Mouse (Mus musculus): Measurements from ENCODE around the gene Zfhx3. TPM values are rescaled to one million over a fixed set of nuclear protein-coding genes. Genes with fewer than 3 reads are reported as not detected.

Zfhx3 gene
- total and polyA plus RNA-seq, 2 experiments from 2014 or later, result 14.9 to 15.3 TPM

DNA sequence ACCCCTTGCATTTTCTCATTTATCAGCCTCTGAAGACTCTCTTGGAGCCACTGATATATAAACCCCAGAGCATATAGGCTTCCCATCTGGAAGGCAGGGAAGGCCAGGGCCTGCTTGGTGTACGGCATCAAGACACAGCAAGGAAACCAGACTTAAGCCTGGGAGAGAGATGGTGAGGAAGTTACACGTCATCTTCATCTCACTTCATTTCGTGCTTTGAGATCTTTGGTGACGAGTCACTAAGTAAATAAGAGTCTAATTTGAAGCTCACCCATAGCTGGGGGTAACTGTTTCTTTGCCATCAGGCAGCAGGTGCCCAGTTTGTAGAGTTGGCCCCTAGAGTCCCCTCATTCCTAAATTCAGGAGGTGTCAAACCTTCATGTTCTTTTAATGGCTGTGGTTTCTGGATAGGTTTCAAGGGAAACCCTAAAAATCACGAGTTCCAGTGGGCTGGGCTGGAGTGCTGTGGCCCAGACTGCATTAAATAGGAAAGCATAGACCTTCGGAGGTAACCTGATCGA is 773.9 kb downstream of the Zfhx3 start:
- WGBS, result 57% methylated on average over 7 of the region's 7 CpGs
- Histone ChIP-seq H3K4me2 (ENCODE audit: low read depth, low read length) (peak overlapping the region; percentile 94), H3K4me1 (ENCODE audit: insufficient read depth, low read length) (no peaks in the 10 kb centered on the region), H3K27me3 (ENCODE audit: insufficient read depth, low read length) (peaks cover 39% of the 10 kb centered on the region), H3K36me3 (ENCODE audit: insufficient read depth, low read length) (no peaks in the 10 kb centered on the region), H3K4me3 (ENCODE audit: low read length) (peak overlapping the region; percentile 54; the same call in 1 of the 2 replicates), H3K27ac (no peak overlapping the region), H3K9ac (replicated peaks; ENCODE audit: low read length) (no peak overlapping the region), H3K9me3 (ENCODE audit: low read length) (no peaks in the 10 kb centered on the region)
- DNase-seq (ENCODE audit: low spot score) (no peak), ATAC-seq (no peak)
- no peak for TF ChIP-seq CTCF (IDR thresholded peaks at IDR 0.05; ENCODE audit: low read depth)

GRCm38 (mm10) chr8:108717545-108717944 is 775.1 kb downstream of the Zfhx3 start:
- Histone ChIP-seq H3K4me2 (ENCODE audit: low read depth, low read length) (peak overlapping the region; percentile 94; the same call in 1 of the 2 replicates), H3K4me1 (ENCODE audit: insufficient read depth, low read length) (no peaks in the 10 kb centered on the region), H3K27ac (no peak overlapping the region), H3K36me3 (ENCODE audit: insufficient read depth, low read length) (no peaks in the 10 kb centered on the region), H3K27me3 (ENCODE audit: insufficient read depth, low read length) (peaks cover 29% of the 10 kb centered on the region), H3K9ac (replicated peaks; ENCODE audit: low read length) (no peak overlapping the region), H3K4me3 (ENCODE audit: low read length) (no peak overlapping the region), H3K9me3 (ENCODE audit: low read length) (no peaks in the 10 kb centered on the region)
- no peak for ATAC-seq
- TF ChIP-seq CTCF (IDR thresholded peaks at IDR 0.05; ENCODE audit: low read depth), result no peak
- whole genome bisulfite sequencing, result 39% methylated on average over 8 of the region's 8 CpGs
- DNase-seq (ENCODE audit: low spot score), result no peak

GRCm38 (mm10) chr8:108718031-108718430 is 775.6 kb downstream of the Zfhx3 start:
- Histone ChIP-seq H3K9ac (replicated peaks; ENCODE audit: low read length) (no peak overlapping the region), H3K27ac (0 out of 2 replicates have a peak overlapping the region, but pooled peaks have one; percentile 20), H3K27me3 (ENCODE audit: insufficient read depth, low read length) (peaks cover 24% of the 10 kb centered on the region), H3K4me1 (ENCODE audit: insufficient read depth, low read length) (0 out of 2 replicates have a peak, but pooled peaks cover 3% of the 10 kb centered on the region), H3K36me3 (ENCODE audit: insufficient read depth, low read length) (no peaks in the 10 kb centered on the region), H3K9me3 (ENCODE audit: low read length) (no peaks in the 10 kb centered on the region), H3K4me3 (ENCODE audit: low read length) (peak overlapping the region; percentile 16; the same call in 1 of the 2 replicates), H3K4me2 (ENCODE audit: low read depth, low read length) (peak overlapping the region; percentile 38)
- no peak for TF ChIP-seq CTCF (IDR thresholded peaks at IDR 0.05; ENCODE audit: low read depth)
- 40% methylated on average over 6 of the region's 6 CpGs for WGBS
- ATAC-seq, result no peak
- DNase-seq (ENCODE audit: low spot score), result no peak

DNA sequence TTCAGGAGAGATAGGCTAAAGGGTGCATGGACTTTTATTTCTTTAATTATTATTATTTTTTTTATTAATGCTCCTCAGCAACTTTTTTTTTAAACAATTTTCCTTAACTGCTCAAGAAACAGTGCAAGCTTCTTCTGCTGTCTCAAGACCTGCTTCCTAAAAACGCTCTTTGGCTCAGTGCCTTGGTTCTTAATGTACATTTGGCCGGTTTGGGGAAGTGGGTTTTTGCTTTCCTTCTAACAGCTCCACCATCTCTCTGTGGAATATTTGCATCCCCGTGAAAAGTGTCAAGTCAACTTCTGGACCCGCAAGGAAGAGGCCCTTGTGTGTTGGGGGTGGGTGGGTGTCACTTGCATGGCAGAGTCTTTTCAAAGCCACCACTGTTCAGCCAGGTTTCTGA is 778.4 kb downstream of the Zfhx3 start:
- H3K9ac ChIP-seq (replicated peaks; ENCODE audit: low read length), result no peak overlapping the region
- H3K4me3 ChIP-seq (ENCODE audit: low read length), result no peak overlapping the region
- 0 out of 2 replicates have a peak, but pooled peaks cover 9% of the 10 kb centered on the region for H3K4me1 ChIP-seq (ENCODE audit: insufficient read depth, low read length)
- no peaks in the 10 kb centered on the region for H3K9me3 ChIP-seq (ENCODE audit: low read length)
- TF ChIP-seq CTCF (IDR thresholded peaks at IDR 0.05; ENCODE audit: low read depth), result no peak
- 59% methylated on average over 4 of the region's 4 CpGs for WGBS
- no peak overlapping the region for H3K4me2 ChIP-seq (ENCODE audit: low read depth, low read length)
- ATAC-seq (no peak), DNase-seq (ENCODE audit: low spot score) (no peak)
- no peaks in the 10 kb centered on the region for H3K36me3 ChIP-seq (ENCODE audit: insufficient read depth, low read length)
- H3K27ac ChIP-seq, result no peak overlapping the region
- H3K27me3 ChIP-seq (ENCODE audit: insufficient read depth, low read length), result peaks cover 23% of the 10 kb centered on the region

DNA sequence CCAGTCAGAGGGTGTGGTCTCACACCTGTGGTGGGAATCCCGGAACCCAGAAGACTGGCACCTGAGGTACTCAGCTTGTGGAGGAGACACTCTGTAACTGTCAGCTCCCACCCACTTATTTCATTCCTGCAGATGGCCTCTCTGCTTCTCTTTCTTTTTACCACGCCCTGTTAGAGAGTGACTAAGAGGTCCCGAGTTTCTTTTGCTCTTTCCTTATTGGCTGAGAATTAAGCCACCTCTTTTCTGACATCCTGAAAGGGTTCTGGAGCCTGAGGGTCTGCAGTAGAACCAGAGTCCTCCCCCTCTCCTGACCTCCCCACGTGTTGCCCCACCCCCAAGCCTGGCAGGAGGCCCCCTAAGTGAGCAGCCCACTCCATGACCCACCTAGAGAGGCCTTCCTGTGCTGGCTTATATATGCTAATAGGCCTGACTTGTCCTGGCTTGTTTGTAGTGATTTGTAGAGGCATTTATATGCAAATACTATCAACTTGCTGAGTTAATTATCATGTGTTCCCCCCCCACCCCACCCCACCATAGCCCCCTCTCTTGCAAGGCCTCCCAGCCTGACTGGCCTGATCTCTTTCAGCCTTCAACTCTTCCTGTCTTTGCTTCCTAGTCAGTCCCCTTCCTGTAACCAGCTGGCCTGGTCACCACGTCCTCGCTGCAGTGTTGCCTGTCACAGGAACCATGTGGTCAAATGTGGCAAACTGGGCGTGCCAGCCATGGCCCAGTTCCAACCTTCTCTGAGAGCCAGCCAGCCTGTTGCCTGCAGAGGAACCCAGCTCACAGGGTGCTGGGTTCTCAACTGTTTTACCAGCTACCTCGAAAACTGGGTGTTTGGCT is 780.4 kb downstream of the Zfhx3 start:
- peak; percentile 73 for DNase-seq (ENCODE audit: low spot score)
- no peak overlapping the region for H3K9ac ChIP-seq (replicated peaks; ENCODE audit: low read length)
- H3K4me1 ChIP-seq (ENCODE audit: insufficient read depth, low read length), result 0 out of 2 replicates have a peak, but pooled peaks cover 9% of the 10 kb centered on the region
- WGBS, result 19% methylated on average over 8 of the region's 8 CpGs
- no peak overlapping the region for H3K27ac ChIP-seq
- no peak overlapping the region for H3K4me3 ChIP-seq (ENCODE audit: low read length)
- H3K4me2 ChIP-seq (ENCODE audit: low read depth, low read length), result no peak overlapping the region
- H3K9me3 ChIP-seq (ENCODE audit: low read length), result no peaks in the 10 kb centered on the region
- TF ChIP-seq CTCF (IDR thresholded peaks at IDR 0.05; ENCODE audit: low read depth), result no peak
- peaks cover 16% of the 10 kb centered on the region for H3K27me3 ChIP-seq (ENCODE audit: insufficient read depth, low read length)
- H3K36me3 ChIP-seq (ENCODE audit: insufficient read depth, low read length), result no peaks in the 10 kb centered on the region
- ATAC-seq, result peak; percentile 72

DNA sequence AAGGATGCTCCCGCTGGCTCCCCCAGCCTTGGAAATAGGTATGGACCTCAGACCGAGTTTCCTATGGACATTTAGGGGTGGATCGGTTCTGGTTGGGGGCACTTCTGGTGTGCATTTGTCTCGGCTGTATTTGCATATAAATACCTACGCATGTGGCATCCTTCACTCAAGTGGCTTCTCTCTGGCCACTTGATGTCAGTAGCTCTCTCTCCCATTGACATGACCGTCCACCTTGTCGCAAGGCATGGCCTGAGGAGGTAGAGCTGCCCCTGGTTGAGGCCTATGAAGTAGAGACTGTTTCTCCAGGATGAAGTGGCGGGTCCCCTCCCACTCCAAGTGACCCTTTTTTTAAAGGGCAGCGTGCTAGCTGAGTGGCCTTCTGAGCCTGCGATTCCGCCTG is 781.2 kb downstream of the Zfhx3 start:
- Histone ChIP-seq H3K9me3 (ENCODE audit: low read length) (no peaks in the 10 kb centered on the region), H3K27me3 (ENCODE audit: insufficient read depth, low read length) (peaks cover 9% of the 10 kb centered on the region), H3K4me2 (ENCODE audit: low read depth, low read length) (no peak overlapping the region), H3K4me1 (ENCODE audit: insufficient read depth, low read length) (0 out of 2 replicates have a peak, but pooled peaks cover 9% of the 10 kb centered on the region), H3K27ac (no peak overlapping the region), H3K4me3 (ENCODE audit: low read length) (no peak overlapping the region), H3K36me3 (ENCODE audit: insufficient read depth, low read length) (no peaks in the 10 kb centered on the region), H3K9ac (replicated peaks; ENCODE audit: low read length) (no peak overlapping the region)
- ATAC-seq, result no peak
- no peak for DNase-seq (ENCODE audit: low spot score)
- TF ChIP-seq CTCF (IDR thresholded peaks at IDR 0.05; ENCODE audit: low read depth), result no peak
- 41% methylated on average over 11 of the region's 11 CpGs for WGBS

Data from hindbrain, postnatal 0 days (tissue).